Mouse (Mus musculus): ENCODE results near the gene Pah. TPM values are rescaled to one million over a fixed set of nuclear protein-coding genes. Genes with fewer than 3 reads are reported as not detected.

The Pah gene
- total RNA-seq, 4 experiments from 2014 or later, result 0.72 TPM; not detected in 3

Other genes with a start within 250 kb of the Pah start
- not detected for gene Ascl1, start 28.1 kb upstream of the Pah start, total RNA-seq (2022)